Mouse (Mus musculus) hindbrain, embryonic 16.5 days (tissue): ENCODE results near the gene Tubgcp4. TPM values are rescaled to one million over a fixed set of nuclear protein-coding genes. Genes with fewer than 3 reads are reported as not detected.
A peak's percentile ranks its signal among the peaks of the same experiment; 100 is the strongest.

Experiments
- ATAC-seq: fragments of 200-750 bp; cut with Nextera tagmentation; 2 replicates; pipeline ENCODE4 v1.8.0; 2017; ENCODE audit warnings: moderate TSS enrichment, moderate library complexity
- H3K27ac ChIP-seq: fragments of 300-500 bp; sonication (generic); 2 replicates; pipeline ENCODE4 v1.5.1; 2014; ENCODE audit warnings: low read depth, mild to moderate bottlenecking, control low read depth, low read length, moderate library complexity
- H3K27me3 ChIP-seq: fragments of 300-500 bp; sonication (generic); replicated peaks from 2 replicates; pipeline ENCODE4 v1.6.1; 2014; ENCODE audit warnings: low read length; ENCODE audit not compliant: control insufficient read depth, insufficient read depth
- H3K36me3 ChIP-seq: fragments of 300-500 bp; sonication (generic); 2 replicates; pipeline ENCODE4 v1.6.1; 2014; ENCODE audit warnings: mild to moderate bottlenecking, low read length, moderate library complexity, mixed read lengths; ENCODE audit not compliant: control insufficient read depth, insufficient read depth
- H3K4me1 ChIP-seq: fragments of 300-500 bp; sonication (generic); 2 replicates; pipeline ENCODE4 v1.6.1; 2014; ENCODE audit warnings: low read depth, low read length; ENCODE audit not compliant: control insufficient read depth, insufficient read depth
- H3K4me2 ChIP-seq: fragments of 300-500 bp; sonication (generic); 2 replicates; pipeline ENCODE4 v1.6.1; 2014; ENCODE audit warnings: mild to moderate bottlenecking, low read length, control low read depth, moderate library complexity
- H3K4me3 ChIP-seq: fragments of 300-500 bp; sonication (generic); 2 replicates; pipeline ENCODE4 v1.5.1; 2014; ENCODE audit warnings: mild to moderate bottlenecking, low read length, control low read depth, moderate library complexity
- H3K9ac ChIP-seq: fragments of 300-500 bp; sonication (generic); 2 replicates; pipeline ENCODE4 v1.6.1; 2014; ENCODE audit warnings: low read depth, mild to moderate bottlenecking, control low read depth, low read length, moderate library complexity
- H3K9me3 ChIP-seq: fragments of 300-500 bp; sonication (generic); 2 replicates; pipeline ENCODE4 v1.6.1; 2014; ENCODE audit warnings: mild to moderate bottlenecking, low read length, moderate library complexity; ENCODE audit not compliant: control insufficient read depth
- WGBS: fragments of 180-500 bp; shearing (Covaris S2); extraction: QIAGEN DNeasy Blood & Tissue Kit; methylation state at CpG from one replicate; pipeline ENCODE4 v1.1.7; 2014; 5-methylcytosine and 5-hydroxymethylcytosine counted together
- polyA plus RNA-seq: library from polyadenylated mRNA; unstranded; fragments of >200 nt; fragmentation: Nextera tagmentation; extraction: Ambion mirVana; gene quantifications from 2 replicates; pipeline ENCODE4 v1.2.1, GENCODE M21; 2015

The Tubgcp4 gene
- polyA plus RNA-seq, 1 experiment from 2014 or later: 38.3 TPM

DNA sequence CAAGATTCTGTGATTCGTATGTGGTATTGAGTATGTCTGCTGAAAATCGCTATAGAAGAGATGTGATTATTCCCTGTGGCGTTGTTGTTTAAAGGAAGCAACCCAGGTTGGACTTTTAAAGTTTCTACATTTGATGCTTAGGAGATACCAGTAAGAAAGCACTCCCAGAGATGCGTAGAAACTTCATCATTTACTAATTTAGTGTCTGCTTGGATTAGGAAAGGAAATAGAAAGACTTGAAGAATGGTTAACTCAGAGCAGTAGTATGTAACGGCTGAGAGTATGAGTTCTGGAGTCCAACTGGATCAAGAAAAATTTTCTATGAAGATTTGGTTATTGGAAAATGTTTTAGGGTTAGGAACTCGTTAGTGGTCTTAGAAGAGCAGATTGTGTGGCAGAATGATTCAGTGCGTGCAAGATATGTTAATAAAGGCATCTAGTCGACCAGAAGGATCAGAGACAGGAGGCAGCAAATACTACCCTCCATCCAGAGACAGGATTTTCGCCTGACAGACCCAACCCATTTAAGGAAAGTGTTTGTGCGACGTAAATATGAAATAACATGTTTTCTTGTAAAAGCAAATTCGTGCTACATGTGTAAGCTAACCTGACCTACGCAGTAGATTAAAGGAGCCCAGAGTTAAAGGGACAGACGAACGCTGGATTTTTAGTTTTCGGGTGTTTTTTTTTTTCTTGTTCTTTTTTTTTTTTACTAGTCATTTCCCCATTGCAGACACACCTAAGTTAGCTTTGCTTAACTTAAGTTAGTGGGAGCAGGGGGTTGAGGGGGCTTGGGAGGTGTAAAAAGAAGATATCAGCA is 29.0 kb upstream of the Tubgcp4 start:
- WGBS: 72% methylated on average over 16 of the region's 16 CpGs
- Histone ChIP-seq H3K4me3 (peak overlapping the region; percentile 61), H3K36me3 (no peaks in the 10 kb centered on the region), H3K9ac (peak overlapping the region; percentile 73), H3K4me2 (peak overlapping the region; percentile 86), H3K4me1 (peaks cover 23% of the 10 kb centered on the region), H3K27me3 (no peaks in the 10 kb centered on the region), H3K9me3 (no peaks in the 10 kb centered on the region), H3K27ac (peak overlapping the region; percentile 99)
- ATAC-seq: no peak

- 40% methylated on average over 2 of the region's 2 CpGs for WGBS
- ATAC-seq: no peak
- H3K9me3 ChIP-seq: no peaks in the 10 kb centered on the region
Measured at GRCm38 (mm10) chr2:121142415-121142814, 28.0 kb upstream of the Tubgcp4 start.

GRCm38 (mm10) chr2:121149679-121150078 is 20.8 kb upstream of the Tubgcp4 start:
- Histone ChIP-seq H3K9me3 (no peaks in the 10 kb centered on the region), H3K27me3 (no peaks in the 10 kb centered on the region), H3K4me1 (no peaks in the 10 kb centered on the region), H3K9ac (no peak overlapping the region), H3K4me3 (no peak overlapping the region), H3K4me2 (no peak overlapping the region), H3K27ac (no peak overlapping the region), H3K36me3 (peaks cover 11% of the 10 kb centered on the region)
- 89% methylated on average over 5 of the region's 5 CpGs for WGBS
- no peak for ATAC-seq

More at GRCm38 (mm10) chr2:121142415-121142814, 28.0 kb upstream of the Tubgcp4 start:
- Histone ChIP-seq H3K4me1 (peaks cover 23% of the 10 kb centered on the region), H3K27ac (no peak overlapping the region), H3K36me3 (no peaks in the 10 kb centered on the region), H3K9ac (no peak overlapping the region), H3K27me3 (no peaks in the 10 kb centered on the region), H3K4me3 (no peak overlapping the region), H3K4me2 (no peak overlapping the region)

GRCm38 (mm10) chr2:121153100-121153499 is 17.4 kb upstream of the Tubgcp4 start:
- WGBS: 85% methylated on average over 3 of the region's 3 CpGs
- no peaks in the 10 kb centered on the region for H3K27me3 ChIP-seq
- H3K4me3 ChIP-seq: no peak overlapping the region
- no peaks in the 10 kb centered on the region for H3K4me1 ChIP-seq
- H3K9me3 ChIP-seq: no peaks in the 10 kb centered on the region
- no peak overlapping the region for H3K9ac ChIP-seq
- H3K36me3 ChIP-seq: peaks cover 11% of the 10 kb centered on the region
- no peak overlapping the region for H3K27ac ChIP-seq
- ATAC-seq: no peak
- no peak overlapping the region for H3K4me2 ChIP-seq

- Histone ChIP-seq H3K27me3 (no peaks in the 10 kb centered on the region), H3K4me3 (peak overlapping the region; percentile 67), H3K4me1 (peaks cover 22% of the 10 kb centered on the region), H3K27ac (no peak overlapping the region), H3K9ac (peak overlapping the region; percentile 33; the same call in 1 of the 2 replicates), H3K36me3 (peaks cover 12% of the 10 kb centered on the region), H3K9me3 (no peaks in the 10 kb centered on the region), H3K4me2 (peak overlapping the region; percentile 91)
- no peak for ATAC-seq
- 55% methylated on average over 4 of the region's 4 CpGs for WGBS
Measured at GRCm38 (mm10) chr2:121169173-121169572, 1.3 kb upstream of the Tubgcp4 start.

DNA sequence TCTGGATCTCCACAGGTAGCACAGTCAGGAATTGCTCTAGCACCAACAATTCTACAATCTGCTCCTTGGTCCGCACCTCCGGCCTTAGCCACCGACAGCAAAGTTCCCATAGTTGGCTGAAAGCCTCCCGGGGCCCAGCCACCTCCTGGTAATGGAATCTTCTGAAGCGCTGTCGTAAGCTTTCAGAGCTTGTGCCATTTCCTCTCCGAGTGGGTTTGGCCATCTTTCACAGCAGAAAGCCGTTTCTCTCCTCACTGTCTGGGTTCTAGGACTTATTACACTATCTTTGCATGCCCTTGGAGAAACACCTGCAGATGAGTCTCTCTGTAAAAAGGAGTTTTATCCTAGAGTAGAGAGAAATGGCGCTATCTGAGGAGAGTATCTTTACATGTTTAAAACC is 552 bp upstream of the Tubgcp4 start:
- no peak for ATAC-seq
- Histone ChIP-seq H3K4me2 (peak overlapping the region; percentile 91), H3K36me3 (peaks cover 12% of the 10 kb centered on the region), H3K27me3 (no peaks in the 10 kb centered on the region), H3K4me1 (peaks cover 22% of the 10 kb centered on the region), H3K9me3 (no peaks in the 10 kb centered on the region), H3K9ac (peak overlapping the region; percentile 83), H3K4me3 (peak overlapping the region; percentile 67), H3K27ac (peak overlapping the region; percentile 18; the same call in 1 of the 2 replicates)
- 7% methylated on average over 9 of the region's 9 CpGs for WGBS

GRCm38 (mm10) chr2:121170980-121171742 is 707 bp downstream of the Tubgcp4 start, which contains the start of gene Zscan29:
TSS of gene Zscan29 (minus strand) at chr2:121171125.
- Histone ChIP-seq H3K4me2 (peak within 1 kb of the TSS; percentile 91), H3K27me3 (no peaks in the 10 kb centered on the region), H3K9ac (peak within 1 kb of the TSS; percentile 83), H3K4me1 (peaks cover 22% of the 10 kb centered on the region), H3K4me3 (peak within 1 kb of the TSS; percentile 67), H3K27ac (peak within 1 kb of the TSS; percentile 89), H3K9me3 (no peaks in the 10 kb centered on the region), H3K36me3 (peaks cover 9% of the 10 kb centered on the region)
- WGBS: under 1% methylated on average over 64 of the region's 66 CpGs
- ATAC-seq: peak; percentile 99

GRCm38 (mm10) chr2:121178828-121179479 is 8.5 kb downstream of the Tubgcp4 start:
- H3K27me3 ChIP-seq: no peaks in the 10 kb centered on the region
- H3K27ac ChIP-seq: no peak overlapping the region
- no peaks in the 10 kb centered on the region for H3K4me1 ChIP-seq
- no peaks in the 10 kb centered on the region for H3K9me3 ChIP-seq
- H3K4me2 ChIP-seq: no peak overlapping the region
- peaks cover 28% of the 10 kb centered on the region for H3K36me3 ChIP-seq
- ATAC-seq: no peak
- 92% methylated on average over 3 of the region's 3 CpGs for WGBS
- H3K9ac ChIP-seq: no peak overlapping the region
- H3K4me3 ChIP-seq: no peak overlapping the region

DNA sequence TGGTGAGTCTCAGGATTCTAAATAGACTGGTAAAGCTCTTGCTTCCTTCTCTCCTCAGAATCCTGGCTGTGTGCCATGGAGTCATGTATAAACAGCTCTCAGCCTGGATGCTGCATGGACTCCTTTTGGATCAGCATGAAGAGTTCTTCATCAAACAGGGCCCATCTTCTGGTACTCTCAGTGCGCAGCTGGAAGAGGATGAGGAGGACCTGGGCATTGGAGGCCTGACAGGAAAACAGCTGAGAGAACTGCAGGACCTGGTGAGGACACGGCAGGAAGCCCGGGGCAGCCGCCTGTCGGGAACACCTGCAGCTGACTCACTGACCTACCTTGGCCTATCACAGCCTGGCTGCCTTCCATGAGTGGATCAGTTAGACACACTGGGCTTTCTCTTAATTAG is 13.0 kb downstream of the Tubgcp4 start:
- Histone ChIP-seq H3K4me3 (no peak overlapping the region), H3K27ac (no peak overlapping the region), H3K27me3 (no peaks in the 10 kb centered on the region), H3K9me3 (no peaks in the 10 kb centered on the region), H3K36me3 (peaks cover 33% of the 10 kb centered on the region), H3K4me1 (no peaks in the 10 kb centered on the region), H3K4me2 (no peak overlapping the region), H3K9ac (no peak overlapping the region)
- WGBS: 90% methylated on average over 5 of the region's 5 CpGs
- no peak for ATAC-seq
